Mouse (Mus musculus) gastrocnemius, postnatal 36 days (tissue): ENCODE measurements around the gene Nacc2. TPM values are rescaled to one million over a fixed set of nuclear protein-coding genes. Genes with fewer than 3 reads are reported as not detected.

ENCODE experiments used
- DNase-seq, 2 experiments: peaks; one replicate each; pipeline ENCODE4 v3.0.0; 2022
- intact Hi-C: fragments of 180-260 bp; cut with DNase I; formaldehyde crosslinking; loops from one replicate; pipeline ENCODE4 v1.15.1; 2025
- total RNA-seq, 2 experiments: library from RNA; stranded (reverse); gene quantifications; 2 replicates each; pipeline ENCODE4 v1.2.3; 2021

The Nacc2 gene
- total RNA-seq, 2 experiments from 2014 or later, result 16.3 to 27.7 TPM

- intact Hi-C loops, result no loop called here
- DNase-seq, result peak in 1 of 2 experiments; percentile 3
These were observed 16.0 kb downstream of the Nacc2 start for GRCm38 (mm10) chr2:26107011-26107410.

- intact Hi-C loops, result no loop called here
- DNase-seq, result peak in 1 of 2 experiments; percentile 1
These were observed 16.8 kb downstream of the Nacc2 start for GRCm38 (mm10) chr2:26106233-26106632.

- intact Hi-C loops, result no loop called here
- no peak for DNase-seq
These were observed 22.7 kb downstream of the Nacc2 start for GRCm38 (mm10) chr2:26100296-26100695.

- DNase-seq, result no peak
- intact Hi-C loops, result no loop called here
These were observed 23.2 kb downstream of the Nacc2 start for GRCm38 (mm10) chr2:26099851-26100250.

- intact Hi-C loops, result no loop called here
- DNase-seq, result no peak
These were observed 23.8 kb downstream of the Nacc2 start for GRCm38 (mm10) chr2:26099260-26099659.

GRCm38 (mm10) chr2:26093897-26094296 lies 29.1 kb downstream of the Nacc2 start:
- DNase-seq, result peak in 1 of 2 experiments; percentile 2
- intact Hi-C loops, result no loop called here

GRCm38 (mm10) chr2:26091771-26092393 lies 31.1 kb downstream of the Nacc2 start:
- DNase-seq, result no peak
- intact Hi-C loops, result no loop called here

GRCm38 (mm10) chr2:26090876-26091770 lies 31.9 kb downstream of the Nacc2 start:
- DNase-seq, result no peak
- intact Hi-C loops, result no loop called here

GRCm38 (mm10) chr2:26089005-26089404 lies 34.0 kb downstream of the Nacc2 start:
- intact Hi-C loops, result no loop called here
- no peak for DNase-seq

- DNase-seq, result peak in 1 of 2 experiments; percentile 4
- intact Hi-C loops, result no loop called here
These were observed 36.0 kb downstream of the Nacc2 start for GRCm38 (mm10) chr2:26086926-26087600.

- DNase-seq, result peak in 1 of 2 experiments; percentile 2
- intact Hi-C loops, result no loop called here
These were observed 36.5 kb downstream of the Nacc2 start for GRCm38 (mm10) chr2:26086505-26086904.

GRCm38 (mm10) chr2:26082883-26083282 lies 40.1 kb downstream of the Nacc2 start:
- intact Hi-C loops, result no loop called here
- peak in 1 of 2 experiments; percentile 1 for DNase-seq

GRCm38 (mm10) chr2:26080830-26081229 lies 42.2 kb downstream of the Nacc2 start:
- peak in 1 of 2 experiments; percentile 1 for DNase-seq

GRCm38 (mm10) chr2:26079409-26079808 lies 43.6 kb downstream of the Nacc2 start:
- intact Hi-C loops, result no loop called here

More at GRCm38 (mm10) chr2:26080830-26081229, 42.2 kb downstream of the Nacc2 start:
- intact Hi-C loops, result no loop called here

GRCm38 (mm10) chr2:26077068-26077467 lies 46.0 kb downstream of the Nacc2 start:
- intact Hi-C loops, result no loop called here
- no peak for DNase-seq

More at GRCm38 (mm10) chr2:26079409-26079808, 43.6 kb downstream of the Nacc2 start:
- DNase-seq, result no peak

GRCm38 (mm10) chr2:26076121-26076520 lies 46.9 kb downstream of the Nacc2 start:
- no peak for DNase-seq
- intact Hi-C loops, result no loop called here

GRCm38 (mm10) chr2:26074551-26074950 lies 48.5 kb downstream of the Nacc2 start:
- intact Hi-C loops, result no loop called here
- no peak for DNase-seq

- intact Hi-C loops, result no loop called here
- no peak for DNase-seq
These were observed 54.4 kb downstream of the Nacc2 start for GRCm38 (mm10) chr2:26068592-26068991.

GRCm38 (mm10) chr2:26068175-26068574 lies 54.8 kb downstream of the Nacc2 start:
- intact Hi-C loops, result no loop called here
- no peak for DNase-seq

GRCm38 (mm10) chr2:26066527-26066926 lies 56.5 kb downstream of the Nacc2 start:
- intact Hi-C loops, result no loop called here
- no peak for DNase-seq
